Mouse (Mus musculus): ENCODE measurements around the gene Sema4c.

- TF ChIP-seq POLR2A (IDR thresholded peaks at IDR 0.05; ENCODE audit: low read depth, low read length) (no peak), CTCF (conservative IDR thresholded peaks at IDR 0.05; ENCODE audit: insufficient read depth, insufficient read length, low read depth, low read length) (no peak)
Observed at GRCm38 (mm10) chr1:36512966-36513280, 45.2 kb downstream of the Sema4c start.
